Mouse (Mus musculus) urinary bladder, postnatal 36 days (tissue): ENCODE results near the gene Nlrp6.
A peak's percentile ranks its signal among the peaks of the same experiment; 100 is the strongest.
"Not testable (repeated sequence)": the region's sequence is repeated elsewhere in the genome, so short reads cannot be mapped to it uniquely, and the experiment has no call there.

Source experiments
- DNase-seq, 2 experiments: peaks; one replicate each; pipeline ENCODE4 v3.0.0; 2022; ENCODE audit warnings: low spot score in 2 of 2, mixed read lengths in 1 of 2

Nlrp6 gene

DNA sequence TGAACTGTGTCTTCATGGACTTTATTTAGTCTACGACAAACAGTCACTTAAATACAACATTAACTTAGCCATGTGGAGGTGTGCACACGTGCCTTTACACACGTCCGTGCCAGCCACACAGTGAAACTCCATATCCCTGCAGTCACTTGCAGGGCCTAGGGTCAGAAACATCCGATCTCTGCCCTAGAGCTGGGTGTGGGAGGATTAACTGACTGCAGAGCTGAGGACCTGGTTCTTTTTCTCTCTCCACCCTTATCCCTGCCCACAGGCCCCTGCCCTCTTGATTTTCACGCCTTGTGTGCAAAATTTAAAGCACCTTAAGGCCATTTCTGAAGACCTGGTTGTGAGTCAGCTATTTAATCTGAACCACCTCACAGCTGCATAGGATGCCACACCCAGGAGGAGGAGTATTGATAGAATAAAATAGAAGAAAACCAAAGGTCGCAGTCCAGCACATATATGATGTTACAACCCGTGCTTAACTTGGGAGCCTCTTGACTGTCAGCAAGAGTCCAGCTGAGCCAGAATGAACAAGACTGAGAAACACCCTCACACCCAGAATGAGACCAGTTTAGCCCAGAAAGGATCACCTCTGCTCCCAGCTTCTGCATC, at the start of gene Nlrp6:
TSS of gene Nlrp6 (plus strand) at position 485 of the 612 bp plus-strand sequence.
- DNase-seq = no peak

DNA sequence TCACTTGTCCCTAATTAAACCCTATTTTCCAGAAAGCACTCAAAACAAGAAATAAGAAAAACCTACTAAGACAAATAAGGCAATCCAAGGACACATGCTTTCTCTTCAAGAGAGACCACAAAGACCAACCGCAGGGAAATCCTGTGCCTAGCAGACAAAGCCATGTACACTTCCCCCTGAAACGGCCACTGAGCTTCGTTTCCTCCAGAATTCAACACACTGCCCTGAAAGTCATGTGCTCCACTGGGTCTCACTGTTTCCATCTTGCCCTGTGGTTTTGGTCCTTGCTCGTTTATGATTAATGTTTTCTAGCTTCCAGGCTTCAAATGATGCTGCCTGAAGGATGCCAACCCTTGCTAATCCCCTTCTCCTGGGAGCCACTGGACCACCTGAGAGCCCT, 46.5 kb upstream of the Nlrp6 start:
- no peak for DNase-seq

GRCm38 (mm10) chr7:140877364-140877763, 43.3 kb upstream of the Nlrp6 start:
- no peak for DNase-seq

- no peak for DNase-seq
Measured at GRCm38 (mm10) chr7:140879355-140879754, 41.3 kb upstream of the Nlrp6 start.

GRCm38 (mm10) chr7:140880419-140880818, 40.3 kb upstream of the Nlrp6 start:
- no peak for DNase-seq

DNA sequence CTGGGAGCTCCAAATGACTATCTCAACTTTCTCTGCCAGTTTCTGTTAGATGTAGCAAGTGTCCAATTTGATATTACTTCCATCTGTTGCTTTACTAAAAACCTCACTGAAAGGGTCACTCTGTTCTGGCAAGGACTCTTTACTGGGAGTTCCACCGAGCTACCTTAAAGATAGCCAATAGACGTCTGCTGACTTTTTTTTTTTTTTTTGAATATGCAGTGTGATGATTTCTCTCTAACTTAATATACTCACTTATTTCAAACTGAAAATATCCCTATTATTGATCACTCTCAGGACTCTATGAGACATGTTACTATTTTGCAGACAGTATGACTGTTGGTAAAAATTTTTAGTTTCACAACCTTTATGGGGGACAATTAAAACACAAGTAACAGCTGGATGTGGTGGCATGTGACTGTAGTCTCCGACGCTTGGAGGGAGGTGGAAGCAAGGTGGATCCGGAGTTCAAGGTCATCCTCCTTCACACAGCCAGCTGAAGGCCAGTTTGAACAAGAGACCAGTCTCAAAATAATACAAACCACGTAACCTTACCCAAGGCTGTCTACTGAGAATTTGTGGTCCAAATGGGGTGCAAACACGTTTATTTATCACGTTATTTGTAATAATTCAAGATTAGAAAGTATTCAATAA, 39.7 kb upstream of the Nlrp6 start:
- no peak for DNase-seq

GRCm38 (mm10) chr7:140881696-140882468, 38.8 kb upstream of the Nlrp6 start, which contains the start of the genes Psmd13 and Sirt3:
TSS of gene Psmd13 (plus strand) at chr7:140881968.
TSS of gene Sirt3 (minus strand) at chr7:140882309.
- DNase-seq = peak; percentile 89 to 92

DNA sequence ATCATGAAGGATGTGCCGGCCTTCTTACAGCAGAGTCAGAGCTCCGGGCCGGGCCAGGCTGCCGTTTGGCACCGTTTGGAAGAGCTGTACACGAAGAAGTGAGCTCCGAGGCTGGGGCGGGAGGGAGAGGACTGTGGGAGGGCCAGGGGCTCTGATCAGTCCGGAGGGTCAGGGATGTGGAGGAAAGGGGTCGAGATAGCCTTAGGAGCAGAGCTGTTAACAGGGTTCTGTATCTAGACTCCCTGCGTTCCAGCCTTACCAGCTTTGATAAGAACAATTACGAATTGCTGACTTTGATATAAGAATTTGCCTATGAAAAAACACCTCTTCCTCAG, 38.3 kb upstream of the Nlrp6 start:
- no peak for DNase-seq

GRCm38 (mm10) chr7:140890636-140891035, 30.1 kb upstream of the Nlrp6 start:
- not testable (repeated sequence) for DNase-seq

DNA sequence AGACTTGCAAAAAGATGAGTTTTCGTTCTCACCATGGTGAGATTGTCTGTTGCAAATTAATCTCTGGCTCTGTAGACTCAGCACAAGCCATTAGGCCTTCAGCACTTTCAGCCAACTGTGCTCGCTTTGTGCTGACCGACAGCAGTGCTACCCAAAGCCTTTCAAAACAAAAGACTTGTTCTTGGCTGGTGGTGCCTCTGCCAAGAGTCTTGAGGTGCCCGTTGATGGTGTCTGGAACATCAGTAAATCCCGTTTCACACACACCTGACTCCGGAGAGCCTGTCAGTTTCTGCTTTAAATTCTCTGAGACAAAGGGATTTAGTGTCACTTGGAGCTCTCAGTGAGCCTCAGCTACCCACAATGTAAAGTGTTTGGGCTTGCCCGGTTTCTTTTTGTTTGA, 26.7 kb upstream of the Nlrp6 start:
- DNase-seq = no peak

GRCm38 (mm10) chr7:140894611-140895010, 26.1 kb upstream of the Nlrp6 start:
- no peak for DNase-seq

GRCm38 (mm10) chr7:140897863-140898262, 22.8 kb upstream of the Nlrp6 start:
- no peak for DNase-seq

DNA sequence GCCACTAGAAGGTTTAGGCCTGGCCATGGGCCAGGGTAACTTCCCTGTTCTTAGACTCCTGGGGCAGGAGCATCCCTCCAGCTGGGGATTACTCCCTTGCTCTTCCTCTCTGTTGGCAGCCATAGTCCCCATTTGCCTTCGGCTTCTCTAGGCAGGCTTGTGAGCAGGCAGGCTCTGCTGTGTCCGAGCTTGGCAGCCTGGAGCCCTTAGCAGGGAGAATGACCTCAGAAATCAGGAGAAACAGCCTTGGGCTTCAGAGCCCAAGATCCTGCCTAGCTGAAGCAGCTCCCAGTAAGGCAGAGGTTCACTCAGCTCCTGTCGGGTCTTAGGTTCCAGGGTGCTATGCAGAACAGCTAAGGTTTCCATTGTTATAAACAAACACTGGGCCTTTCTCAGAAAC, 21.6 kb upstream of the Nlrp6 start:
- no peak for DNase-seq

DNA sequence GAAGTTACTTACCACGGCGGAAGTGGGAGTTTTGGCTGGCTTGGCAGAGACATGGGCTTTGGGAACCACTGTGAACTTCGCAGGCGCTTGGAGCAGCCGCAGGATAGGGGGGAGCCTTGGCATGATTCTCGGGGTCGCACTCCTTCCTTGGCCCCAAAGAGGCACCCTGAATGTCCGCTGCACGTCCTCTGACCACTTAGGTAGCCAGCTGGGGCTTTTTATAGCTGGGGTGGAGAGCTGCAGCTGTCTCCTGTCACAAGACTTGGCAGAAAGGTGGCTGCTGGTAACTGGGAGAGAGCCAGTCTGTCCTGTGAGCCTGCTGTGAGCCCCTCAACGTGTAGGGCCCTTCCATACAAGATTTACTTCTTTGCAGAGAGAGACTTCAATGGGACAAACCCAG, 20.5 kb upstream of the Nlrp6 start, which contains the start of gene Cox8b:
TSS of gene Cox8b (minus strand) at position 227 of the 400 bp plus-strand sequence.
- DNase-seq = no peak

GRCm38 (mm10) chr7:140902036-140902875, 18.4 kb upstream of the Nlrp6 start:
- peak in 1 of 2 experiments; percentile 44 for DNase-seq

- peak; percentile 66 to 76 for DNase-seq
Measured at GRCm38 (mm10) chr7:140903212-140903611, 17.5 kb upstream of the Nlrp6 start.

GRCm38 (mm10) chr7:140905642-140906081, 15.0 kb upstream of the Nlrp6 start:
- no peak for DNase-seq

DNA sequence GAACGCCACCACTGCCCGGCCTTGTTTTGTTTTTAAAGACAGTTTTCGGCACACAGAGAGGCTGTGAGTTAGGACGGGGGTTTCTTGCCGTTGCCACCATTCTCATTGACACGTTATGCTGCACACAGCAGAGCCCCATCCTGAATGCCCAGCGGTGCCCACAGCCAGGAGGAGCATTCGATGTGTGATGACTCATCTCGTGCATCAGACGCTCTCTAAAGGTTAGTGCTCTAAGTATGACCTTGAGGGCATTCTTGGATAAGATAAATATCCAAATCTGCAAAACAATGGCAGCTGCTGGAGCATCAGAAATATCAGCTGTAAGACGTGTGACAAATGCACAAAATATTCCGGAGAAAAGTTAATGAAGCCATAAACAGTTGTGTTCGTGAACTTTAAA, 13.6 kb upstream of the Nlrp6 start:
- DNase-seq = no peak

DNA sequence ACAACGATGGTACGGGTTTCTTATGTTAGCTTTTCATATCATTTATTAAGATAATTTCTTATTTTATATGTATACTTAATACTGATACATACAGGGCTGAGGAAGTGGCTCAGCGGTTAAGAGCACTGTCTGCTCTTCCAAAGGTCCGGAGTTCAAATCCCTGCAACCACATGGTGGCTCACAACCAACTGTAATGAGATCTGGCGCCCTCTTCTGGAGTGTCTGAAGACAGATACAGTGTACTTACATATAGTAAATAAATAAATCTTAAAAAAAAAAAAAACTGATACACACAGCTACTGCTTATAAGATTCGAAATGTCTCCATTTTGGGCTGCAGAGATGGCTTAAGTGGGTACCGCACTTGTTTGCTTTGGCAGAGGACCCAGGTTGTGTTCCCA, 13.0 kb upstream of the Nlrp6 start:
- DNase-seq = no peak

- DNase-seq = no peak
Measured at GRCm38 (mm10) chr7:140908181-140908580, 12.5 kb upstream of the Nlrp6 start.

- peak; percentile 69 to 79 for DNase-seq
Measured at GRCm38 (mm10) chr7:140908634-140909107, 12.0 kb upstream of the Nlrp6 start.

DNA sequence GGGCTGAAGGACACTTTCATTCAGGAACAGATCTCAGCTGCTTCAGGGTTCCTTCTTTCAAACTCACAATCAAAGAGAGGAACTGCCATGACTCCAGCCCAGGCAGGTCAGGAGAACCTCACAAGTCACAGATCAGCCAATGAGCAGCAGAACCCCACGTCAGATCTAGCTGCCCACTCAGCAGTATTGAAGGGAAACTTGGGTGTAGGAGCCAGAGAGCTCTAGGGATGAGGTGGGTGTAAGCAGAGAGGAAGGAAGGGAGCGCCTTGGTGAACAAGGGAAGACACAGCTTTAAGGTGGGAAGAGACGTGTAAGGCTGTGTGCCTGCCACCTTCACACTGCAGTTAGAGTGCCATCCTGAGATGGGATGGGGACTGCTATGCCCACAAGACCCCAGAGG, 8.4 kb upstream of the Nlrp6 start:
- DNase-seq = no peak
